Mouse (Mus musculus): ENCODE measurements at regions not wholly inside any gene's neighbourhood (a gene's known extent, or its start where the extent isn't known, plus 50 kb on each side); places are given as distances from the start of the nearest gene placed in this dataset.
"Not testable (repeated sequence)": the region's sequence is repeated elsewhere in the genome, so short reads cannot be mapped to it uniquely, and the experiment has no call there.

- DNase-seq (ENCODE audit: low spot score) = no peak
These were observed 420.0 kb downstream of the Hs3st1 start for GRCm38 (mm10) chr5:39335321-39335720.

- DNase-seq (ENCODE audit: low spot score) = no peak
These were observed 421.0 kb downstream of the Hs3st1 start for GRCm38 (mm10) chr5:39334241-39334640.

GRCm38 (mm10) chr5:39325399-39325798 is 429.9 kb downstream of the Hs3st1 start:
- no peak for DNase-seq (ENCODE audit: low spot score)

- no peak for DNase-seq (ENCODE audit: low spot score)
These were observed 438.8 kb downstream of the Hs3st1 start for GRCm38 (mm10) chr5:39316478-39316877.

- DNase-seq (ENCODE audit: low spot score) = no peak
These were observed 434.6 kb upstream of the Clnk start for GRCm38 (mm10) chr5:39311211-39311610.

GRCm38 (mm10) chr5:39305794-39306193 is 429.2 kb upstream of the Clnk start:
- DNase-seq (ENCODE audit: low spot score) = no peak

- DNase-seq (ENCODE audit: low spot score) = no peak
These were observed 416.2 kb upstream of the Clnk start for GRCm38 (mm10) chr5:39292849-39293248.

GRCm38 (mm10) chr5:39281021-39281420 is 404.4 kb upstream of the Clnk start:
- DNase-seq (ENCODE audit: low spot score) = no peak

- no peak for DNase-seq (ENCODE audit: low spot score)
These were observed 397.2 kb upstream of the Clnk start for GRCm38 (mm10) chr5:39273710-39274385.

- no peak for DNase-seq (ENCODE audit: low spot score)
These were observed 390.5 kb upstream of the Clnk start for GRCm38 (mm10) chr5:39267106-39267505.

- DNase-seq (ENCODE audit: low spot score) = no peak
These were observed 384.1 kb upstream of the Clnk start for GRCm38 (mm10) chr5:39260721-39261190.

- DNase-seq (ENCODE audit: low spot score) = no peak
These were observed 381.1 kb upstream of the Clnk start for GRCm38 (mm10) chr5:39257745-39258144.

GRCm38 (mm10) chr5:39252206-39252605 is 375.6 kb upstream of the Clnk start:
- no peak for DNase-seq (ENCODE audit: low spot score)

GRCm38 (mm10) chr5:39251021-39251420 is 374.4 kb upstream of the Clnk start:
- DNase-seq (ENCODE audit: low spot score) = no peak

GRCm38 (mm10) chr5:39219698-39220097 is 343.1 kb upstream of the Clnk start:
- DNase-seq (ENCODE audit: low spot score) = no peak

GRCm38 (mm10) chr5:39216326-39216725 is 339.7 kb upstream of the Clnk start:
- DNase-seq (ENCODE audit: low spot score) = no peak

GRCm38 (mm10) chr5:39215016-39215415 is 338.4 kb upstream of the Clnk start:
- DNase-seq (ENCODE audit: low spot score) = no peak

- no peak for DNase-seq (ENCODE audit: low spot score)
These were observed 335.9 kb upstream of the Clnk start for GRCm38 (mm10) chr5:39212550-39212949.

- no peak for DNase-seq (ENCODE audit: low spot score)
These were observed 322.2 kb upstream of the Clnk start for GRCm38 (mm10) chr5:39198856-39199255.

- DNase-seq (ENCODE audit: low spot score) = not testable (repeated sequence)
These were observed 314.5 kb upstream of the Clnk start for GRCm38 (mm10) chr5:39191153-39191552.

GRCm38 (mm10) chr5:39181616-39182402 is 305.2 kb upstream of the Clnk start:
- DNase-seq (ENCODE audit: low spot score) = no peak

- DNase-seq (ENCODE audit: low spot score) = no peak
These were observed 304.4 kb upstream of the Clnk start for GRCm38 (mm10) chr5:39181028-39181427.

GRCm38 (mm10) chr5:39177891-39178290 is 301.3 kb upstream of the Clnk start:
- DNase-seq (ENCODE audit: low spot score) = no peak
